Mouse (Mus musculus) kidney, postnatal 0 days (tissue): ENCODE measurements at regions not wholly inside any gene's neighbourhood (a gene's known extent, or its start where the extent isn't known, plus 50 kb on each side); places are given as distances from the start of the nearest gene placed in this dataset.

Experiments
- ATAC-seq: fragments of 200-750 bp; cut with Nextera tagmentation; replicated peaks from 2 replicates; pipeline ENCODE4 v1.8.0; 2017; ENCODE audit warnings: low read depth, moderate number of reproducible peaks, moderate TSS enrichment, moderate library complexity; ENCODE audit not compliant: low FRiP score
- DNase-seq: peaks from one replicate; pipeline ENCODE4 v3.0.0-alpha.2; 2016; ENCODE audit warnings: low spot score
- H3K27ac ChIP-seq: fragments of 300-500 bp; sonication (generic); 2 replicates; pipeline ENCODE4 v1.5.1; 2014; ENCODE audit warnings: mild to moderate bottlenecking
- H3K27me3 ChIP-seq: fragments of 300-500 bp; sonication (generic); 2 replicates; pipeline ENCODE4 v1.6.1; 2014; ENCODE audit warnings: low read length, mixed read lengths; ENCODE audit not compliant: insufficient read depth
- H3K36me3 ChIP-seq: fragments of 300-500 bp; sonication (generic); 2 replicates; pipeline ENCODE4 v1.6.1; 2014; ENCODE audit warnings: low read length, mixed read lengths; ENCODE audit not compliant: insufficient read depth
- H3K4me1 ChIP-seq: fragments of 300-500 bp; sonication (generic); replicated peaks from 2 replicates; pipeline ENCODE4 v1.6.1; 2014; ENCODE audit warnings: antibody characterized with exemption, low read length, mixed read lengths; ENCODE audit not compliant: insufficient read depth
- H3K4me2 ChIP-seq: fragments of 300-500 bp; sonication (generic); 2 replicates; pipeline ENCODE4 v1.6.1; 2014; ENCODE audit warnings: mild to moderate bottlenecking, low read length, moderate library complexity, mixed read lengths
- H3K4me3 ChIP-seq: fragments of 300-500 bp; sonication (generic); replicated peaks from 2 replicates; pipeline ENCODE4 v1.5.1; 2014; ENCODE audit warnings: low read depth, low read length
- H3K9ac ChIP-seq: fragments of 300-500 bp; sonication (generic); 2 replicates; pipeline ENCODE4 v1.6.1; 2014; ENCODE audit warnings: low read depth, low read length
- H3K9me3 ChIP-seq: fragments of 300-500 bp; sonication (generic); replicated peaks from 2 replicates; pipeline ENCODE4 v1.6.1; 2016; ENCODE audit warnings: low read length, inconsistent platforms, mixed read lengths
- CTCF ChIP-seq: IDR thresholded peaks from 2 replicates; pipeline ENCODE4 v1.5.1; 2016; ENCODE audit warnings: antibody characterized with exemption, low read depth, mild to moderate bottlenecking, moderate library complexity
- WGBS: fragments of 180-500 bp; shearing (Covaris S2); extraction: QIAGEN DNeasy Blood & Tissue Kit; methylation state at CpG from one replicate; pipeline ENCODE4 v1.1.7; 2014; 5-methylcytosine and 5-hydroxymethylcytosine counted together

DNA sequence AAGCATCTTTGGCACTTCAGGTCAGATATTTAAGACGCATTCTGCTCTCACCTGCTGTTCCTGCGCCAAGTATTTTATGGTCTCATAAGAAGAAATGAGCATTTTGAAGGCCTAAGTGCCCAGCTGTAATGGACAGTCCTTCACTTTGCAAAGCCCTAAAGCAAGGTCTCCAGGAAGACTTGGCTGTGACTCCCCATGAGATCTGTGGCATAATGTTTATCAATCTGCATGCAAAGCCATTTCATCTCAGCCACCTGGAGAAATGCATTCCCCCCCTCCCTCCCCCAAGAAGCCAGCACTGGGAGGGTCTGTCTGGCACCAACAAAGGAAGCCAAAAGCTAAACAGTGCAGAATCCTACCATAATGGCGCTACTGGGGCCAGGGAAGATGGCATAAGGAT, 437.4 kb downstream of the Slc4a3 start:
- Histone ChIP-seq H3K27ac (no peak overlapping the region), H3K27me3 (no peaks in the 10 kb centered on the region), H3K9ac (no peak overlapping the region), H3K4me2 (no peak overlapping the region), H3K4me3 (no peak overlapping the region), H3K36me3 (no peaks in the 10 kb centered on the region), H3K9me3 (no peaks in the 10 kb centered on the region), H3K4me1 (no peaks in the 10 kb centered on the region)
- no peak for TF ChIP-seq CTCF
- WGBS: 82% methylated on average over 3 of the region's 3 CpGs
- ATAC-seq (no peak), DNase-seq (no peak)

DNA sequence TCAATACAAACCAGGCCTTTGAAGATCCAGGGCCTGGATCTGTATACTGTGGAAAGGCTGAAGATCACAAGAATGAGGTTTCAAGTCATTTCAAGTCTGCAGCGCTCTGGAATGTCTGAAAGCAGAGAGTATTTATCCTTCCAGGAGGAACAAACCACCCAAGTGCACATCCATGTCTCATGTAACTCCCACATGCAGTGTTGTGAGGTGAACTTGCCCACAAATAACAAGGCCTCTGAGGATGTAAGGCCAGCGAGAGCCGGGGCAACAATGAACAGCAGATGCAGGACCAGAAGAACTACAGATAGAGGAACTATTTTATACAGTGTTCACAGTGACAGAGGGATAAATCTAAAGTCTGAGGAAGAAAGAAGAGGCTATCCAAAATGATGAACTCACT, 442.4 kb downstream of the Slc4a3 start:
- ATAC-seq (no peak), DNase-seq (no peak)
- WGBS: 58% methylated on average over 3 of the region's 3 CpGs
- no peak overlapping the region for H3K9ac ChIP-seq
- H3K4me2 ChIP-seq: no peak overlapping the region
- no peak overlapping the region for H3K4me3 ChIP-seq
- no peak for TF ChIP-seq CTCF
- no peak overlapping the region for H3K27ac ChIP-seq
- H3K9me3 ChIP-seq: no peaks in the 10 kb centered on the region
- H3K4me1 ChIP-seq: no peaks in the 10 kb centered on the region
- no peaks in the 10 kb centered on the region for H3K27me3 ChIP-seq
- H3K36me3 ChIP-seq: no peaks in the 10 kb centered on the region

DNA sequence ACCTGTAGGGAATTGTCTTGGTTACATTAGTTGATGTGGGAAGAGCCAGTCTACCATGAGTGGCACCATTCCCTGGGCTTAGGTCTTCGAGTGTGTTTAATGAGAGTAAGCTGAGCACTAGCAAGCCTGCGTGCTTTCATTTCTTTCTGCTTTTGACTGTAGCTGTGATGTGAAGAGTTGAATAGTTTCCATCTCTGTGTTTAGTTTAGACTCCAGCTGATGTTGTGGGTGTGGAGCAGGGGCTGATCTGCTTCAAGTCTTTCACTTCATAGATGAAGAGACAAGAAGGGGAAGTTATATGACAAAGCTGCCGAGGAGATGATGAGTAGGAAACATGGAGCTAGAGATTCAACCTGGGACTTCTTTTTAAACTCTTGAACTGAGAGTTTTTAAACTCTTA, 446.0 kb downstream of the Slc4a3 start:
- DNase-seq (no peak), ATAC-seq (no peak)
- no peak for TF ChIP-seq CTCF
- H3K27ac ChIP-seq: no peak overlapping the region
- H3K9ac ChIP-seq: no peak overlapping the region
- H3K4me3 ChIP-seq: no peak overlapping the region
- H3K4me1 ChIP-seq: no peaks in the 10 kb centered on the region
- no peaks in the 10 kb centered on the region for H3K36me3 ChIP-seq
- 86% methylated on average over 3 of the region's 3 CpGs for WGBS
- H3K9me3 ChIP-seq: no peaks in the 10 kb centered on the region
- no peak overlapping the region for H3K4me2 ChIP-seq
- H3K27me3 ChIP-seq: no peaks in the 10 kb centered on the region

DNA sequence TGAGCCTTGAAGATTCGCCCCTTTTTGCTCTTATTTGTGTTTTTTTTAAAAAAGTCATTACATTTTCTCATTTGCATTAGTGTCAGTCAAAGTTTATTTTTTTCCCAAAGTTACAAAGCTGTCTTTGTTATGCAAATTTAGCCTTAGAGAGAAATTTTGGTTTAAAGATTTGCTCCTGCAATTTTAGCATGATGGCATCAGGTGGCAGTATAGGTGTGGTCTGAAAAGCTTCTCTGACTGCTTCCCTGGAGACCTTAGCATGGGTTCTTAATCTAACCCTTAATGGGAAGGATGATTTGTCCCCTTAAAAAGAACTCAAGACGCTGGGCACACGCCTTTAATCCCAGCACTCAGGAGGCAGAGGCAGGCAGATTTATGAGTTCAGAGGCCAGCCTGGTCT, 451.2 kb downstream of the Slc4a3 start:
- TF ChIP-seq CTCF: no peak; the same call in 1 of the 2 replicates
- Histone ChIP-seq H3K9me3 (no peaks in the 10 kb centered on the region), H3K27me3 (no peaks in the 10 kb centered on the region), H3K4me3 (no peak overlapping the region), H3K9ac (no peak overlapping the region), H3K36me3 (no peaks in the 10 kb centered on the region), H3K4me2 (no peak overlapping the region), H3K27ac (no peak overlapping the region), H3K4me1 (no peaks in the 10 kb centered on the region)
- WGBS: 61% methylated on average over 3 of the region's 3 CpGs
- ATAC-seq: no peak
- no peak for DNase-seq

DNA sequence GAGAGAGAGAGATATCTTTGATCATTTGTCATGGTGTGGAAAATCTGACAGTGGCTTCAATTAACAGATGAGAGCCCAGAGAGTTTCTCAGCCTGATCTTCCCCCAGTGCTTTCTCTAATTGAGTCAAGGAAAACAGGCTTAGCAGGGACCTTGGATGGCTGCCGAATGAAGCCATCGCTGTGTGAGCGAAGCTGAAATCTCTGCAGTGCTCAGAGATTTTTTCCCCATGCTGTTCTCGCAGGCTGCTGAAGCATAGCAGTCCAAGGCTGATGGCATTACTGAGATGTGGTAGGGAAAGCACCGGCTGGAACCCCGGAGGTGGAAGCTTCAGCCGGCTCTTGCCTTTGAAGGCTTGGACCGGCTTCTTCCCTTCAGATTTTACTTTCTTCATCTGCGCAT, 455.1 kb downstream of the Slc4a3 start:
- no peak for DNase-seq
- no peak overlapping the region for H3K4me2 ChIP-seq
- no peak for TF ChIP-seq CTCF
- no peak overlapping the region for H3K9ac ChIP-seq
- WGBS: 88% methylated on average over 9 of the region's 9 CpGs
- H3K36me3 ChIP-seq: no peaks in the 10 kb centered on the region
- H3K27me3 ChIP-seq: no peaks in the 10 kb centered on the region
- ATAC-seq: no peak
- no peaks in the 10 kb centered on the region; the same call in 1 of the 2 replicates for H3K9me3 ChIP-seq
- H3K27ac ChIP-seq: no peak overlapping the region
- H3K4me1 ChIP-seq: no peaks in the 10 kb centered on the region
- no peak overlapping the region for H3K4me3 ChIP-seq

DNA sequence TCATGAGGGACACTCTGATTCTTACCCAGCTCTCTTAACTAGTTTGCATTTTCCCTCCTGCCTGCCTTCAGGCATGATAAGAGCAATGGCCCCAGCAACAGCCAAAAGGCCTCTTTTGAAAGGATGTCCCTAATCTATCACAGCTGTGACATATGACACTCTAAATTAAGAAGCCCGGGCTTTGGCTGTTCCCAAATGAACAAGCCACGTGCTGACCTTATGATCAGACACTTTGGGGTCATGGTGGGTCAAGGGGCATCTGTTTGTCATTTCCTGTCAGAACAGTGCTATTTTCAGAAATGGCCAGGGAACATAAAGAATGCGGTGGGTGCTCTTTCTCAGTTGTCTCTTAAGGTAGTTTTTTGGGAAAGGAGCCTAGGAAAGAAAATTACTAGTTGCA, 463.5 kb downstream of the Slc4a3 start:
- no peak overlapping the region for H3K27ac ChIP-seq
- H3K4me1 ChIP-seq: no peaks in the 10 kb centered on the region
- no peak overlapping the region for H3K9ac ChIP-seq
- 21% methylated on average over 3 of the region's 3 CpGs for WGBS
- H3K27me3 ChIP-seq: no peaks in the 10 kb centered on the region
- TF ChIP-seq CTCF: no peak
- ATAC-seq: no peak
- H3K36me3 ChIP-seq: no peaks in the 10 kb centered on the region
- no peak overlapping the region for H3K4me2 ChIP-seq
- DNase-seq: no peak
- H3K4me3 ChIP-seq: no peak overlapping the region
- no peaks in the 10 kb centered on the region; the same call in 1 of the 2 replicates for H3K9me3 ChIP-seq

DNA sequence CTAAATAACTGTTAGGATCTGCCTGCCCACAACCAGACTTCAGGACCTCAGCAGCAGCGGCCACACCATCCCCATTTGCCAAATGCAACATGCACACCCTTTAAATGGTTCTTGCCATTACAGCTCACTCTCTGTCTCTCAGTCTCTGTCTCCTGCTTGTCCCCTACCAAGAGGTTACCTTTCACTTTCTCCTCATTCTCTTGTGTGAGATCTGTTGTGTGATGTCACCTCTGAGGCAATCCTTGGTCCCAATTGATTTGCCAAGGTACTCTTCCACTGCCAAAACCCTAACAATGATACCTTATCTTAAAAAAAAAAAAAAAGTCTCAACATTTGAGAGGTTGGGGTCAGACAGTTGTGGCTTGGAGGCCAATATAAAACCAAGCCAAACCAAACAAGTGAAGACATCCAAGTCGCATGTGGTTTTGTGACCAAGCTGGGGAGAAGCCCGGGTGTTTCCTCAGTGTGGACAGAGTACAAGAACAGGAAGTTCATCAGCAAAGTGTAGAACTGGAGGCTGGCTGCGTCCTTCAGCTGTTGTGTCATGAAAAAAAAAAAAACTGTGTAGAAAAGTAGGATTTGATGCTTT, 464.2 kb downstream of the Slc4a3 start:
- no peak overlapping the region for H3K9ac ChIP-seq
- no peaks in the 10 kb centered on the region; the same call in 1 of the 2 replicates for H3K9me3 ChIP-seq
- H3K4me2 ChIP-seq: no peak overlapping the region
- TF ChIP-seq CTCF: no peak
- no peak for DNase-seq
- no peak overlapping the region for H3K4me3 ChIP-seq
- no peak for ATAC-seq
- 71% methylated on average over 4 of the region's 4 CpGs for WGBS
- no peaks in the 10 kb centered on the region for H3K4me1 ChIP-seq
- H3K27me3 ChIP-seq: no peaks in the 10 kb centered on the region
- H3K27ac ChIP-seq: no peak overlapping the region
- no peaks in the 10 kb centered on the region for H3K36me3 ChIP-seq
